Mouse (Mus musculus) forebrain, embryonic 16.5 days (tissue): ENCODE data around the gene Znrd1as. TPM values are rescaled to one million over a fixed set of nuclear protein-coding genes. Genes with fewer than 3 reads are reported as not detected.
A peak's percentile ranks its signal among the peaks of the same experiment; 100 is the strongest.
"Not testable (repeated sequence)": the region's sequence is repeated elsewhere in the genome, so short reads cannot be mapped to it uniquely, and the experiment has no call there.

Experiments
- ATAC-seq: fragments of 200-750 bp; cut with Nextera tagmentation; 2 replicates; pipeline ENCODE4 v1.8.0; 2017; ENCODE audit warnings: mild to moderate bottlenecking, moderate library complexity
- H3K27ac ChIP-seq: fragments of 300-500 bp; sonication (generic); 2 replicates; pipeline ENCODE4 v1.5.1; 2014; ENCODE audit warnings: low read length, control low read depth
- H3K27me3 ChIP-seq: fragments of 300-500 bp; sonication (generic); replicated peaks from 2 replicates; pipeline ENCODE4 v1.6.1; 2014; ENCODE audit warnings: low read length; ENCODE audit not compliant: control insufficient read depth, insufficient read depth
- H3K36me3 ChIP-seq: fragments of 300-500 bp; sonication (generic); 2 replicates; pipeline ENCODE4 v1.6.1; 2014; ENCODE audit not compliant: control insufficient read depth, insufficient read depth
- H3K4me1 ChIP-seq: fragments of 300-500 bp; sonication (generic); replicated peaks from 2 replicates; pipeline ENCODE4 v1.6.1; 2014; ENCODE audit warnings: low read length; ENCODE audit not compliant: control insufficient read depth, insufficient read depth
- H3K4me2 ChIP-seq: fragments of 300-500 bp; sonication (generic); 2 replicates; pipeline ENCODE4 v1.6.1; 2014; ENCODE audit warnings: mild to moderate bottlenecking, low read length, control low read depth
- H3K4me3 ChIP-seq: fragments of 300-500 bp; sonication (generic); replicated peaks from 2 replicates; pipeline ENCODE4 v1.5.1; 2014; ENCODE audit warnings: mild to moderate bottlenecking, low read length, control low read depth
- H3K9ac ChIP-seq: fragments of 300-500 bp; sonication (generic); replicated peaks from 2 replicates; pipeline ENCODE4 v1.6.1; 2014; ENCODE audit warnings: low read depth, low read length, control low read depth
- H3K9me3 ChIP-seq: fragments of 300-500 bp; sonication (generic); 2 replicates; pipeline ENCODE4 v1.6.1; 2016; ENCODE audit warnings: low read length; ENCODE audit not compliant: control insufficient read depth
- WGBS: fragments of 180-500 bp; shearing (Covaris S2); extraction: QIAGEN DNeasy Blood & Tissue Kit; methylation state at CpG from one replicate; pipeline ENCODE4 v1.1.7; 2014; 5-methylcytosine and 5-hydroxymethylcytosine counted together
- polyA plus RNA-seq: library from polyadenylated mRNA; unstranded; fragments of >200 nt; fragmentation: Nextera tagmentation; extraction: Ambion mirVana; gene quantifications from 2 replicates; pipeline ENCODE4 v1.2.1, GENCODE M21; 2015

Znrd1as gene
- polyA plus RNA-seq, 1 experiment from 2014 or later = 5.1 TPM

GRCm38 (mm10) chr17:36989437-36989836 is 31.0 kb downstream of the Znrd1as start, which contains the start of gene H2-M5:
Gene H2-M5, minus strand, starts transcription at chr17:36989537.
- H3K36me3 ChIP-seq = no peaks in the 10 kb centered on the region
- H3K4me1 ChIP-seq = no peaks in the 10 kb centered on the region
- 20% methylated on average over 5 of the region's 5 CpGs for WGBS
- peak within 1 kb of the TSS; percentile 5; the same call in 1 of the 2 replicates for H3K4me2 ChIP-seq
- peaks cover 19% of the 10 kb centered on the region for H3K27me3 ChIP-seq
- ATAC-seq = no peak
- H3K4me3 ChIP-seq = 0 out of 2 replicates have a peak within 1 kb of the TSS, but pooled peaks have one; percentile 9
- H3K9ac ChIP-seq = no peak within 1 kb of the TSS
- no peak within 1 kb of the TSS for H3K27ac ChIP-seq
- no peaks in the 10 kb centered on the region for H3K9me3 ChIP-seq

- not testable (repeated sequence) for H3K4me1 ChIP-seq, H3K4me3 ChIP-seq, H3K4me2 ChIP-seq, H3K27ac ChIP-seq, H3K9ac ChIP-seq, H3K9me3 ChIP-seq, ATAC-seq, H3K36me3 ChIP-seq
- peaks cover 19% of the 10 kb centered on the region for H3K27me3 ChIP-seq
- 89% methylated on average over 5 of the region's 6 CpGs for WGBS
Measured at GRCm38 (mm10) chr17:36990630-36991029, 32.2 kb downstream of the Znrd1as start.

DNA sequence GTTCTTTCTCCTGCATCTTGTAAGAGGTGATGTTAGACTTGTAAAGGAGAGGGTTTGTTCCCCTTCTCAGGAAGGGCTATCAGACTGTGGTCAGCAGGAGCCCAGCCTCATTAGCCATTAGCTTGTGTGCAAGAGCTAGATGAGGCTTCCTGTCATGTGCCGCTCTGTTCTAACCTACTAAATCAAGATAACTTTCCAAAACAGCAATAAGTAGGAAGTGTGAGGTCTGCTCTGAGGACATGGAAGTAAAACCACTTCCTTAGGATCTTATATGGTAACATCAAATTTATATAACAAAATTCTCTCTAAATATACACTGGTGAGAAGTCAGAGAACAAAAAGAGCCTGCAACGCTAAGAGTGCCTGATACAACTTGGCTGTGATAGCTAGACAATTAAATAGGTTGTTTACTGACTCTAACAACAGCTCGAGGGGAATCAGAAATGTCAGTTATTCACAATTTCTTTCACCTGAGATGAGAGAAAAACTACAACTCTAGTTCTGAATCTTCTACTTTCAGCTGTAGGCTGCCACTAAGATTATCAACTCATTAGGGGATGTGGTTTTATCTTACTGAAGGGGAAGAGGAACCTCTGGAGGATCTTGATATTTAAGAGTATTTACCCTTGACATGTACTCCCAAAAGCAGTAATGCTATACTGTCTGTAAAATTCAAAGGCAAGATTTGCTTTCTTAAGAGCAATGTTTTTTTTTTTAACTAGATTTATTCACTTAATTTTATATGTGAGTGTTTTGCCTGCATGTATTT is 34.1 kb downstream of the Znrd1as start:
- no peak for ATAC-seq
- WGBS = 78% methylated on average over 3 of the region's 3 CpGs

DNA sequence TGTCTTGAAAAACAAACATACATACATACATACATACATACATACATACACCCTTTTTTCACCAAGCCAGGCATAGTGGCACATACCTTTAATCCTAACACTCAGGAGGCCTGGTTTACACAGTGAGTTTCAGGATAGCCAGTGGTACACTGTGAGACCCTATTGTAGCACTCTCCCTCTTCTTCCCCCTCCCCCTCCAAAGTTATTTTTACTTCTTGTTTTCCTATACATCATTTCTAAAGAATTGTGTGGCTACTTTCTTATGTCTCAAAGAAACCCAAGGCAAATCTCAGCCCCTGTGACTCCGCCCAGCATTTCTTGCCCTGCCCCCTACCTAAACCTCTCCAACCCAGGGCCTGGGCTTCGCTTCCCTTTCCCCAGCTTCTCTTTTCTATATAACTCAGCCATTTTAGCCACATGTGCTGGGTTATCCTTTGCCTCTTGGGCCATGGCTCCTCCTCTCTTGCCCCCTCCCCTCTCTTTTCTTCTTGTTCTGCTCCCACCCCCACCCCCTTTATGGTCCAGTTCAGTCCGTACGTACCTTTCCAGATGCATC is 35.5 kb downstream of the Znrd1as start:
- Histone ChIP-seq H3K4me2 (no peak overlapping the region), H3K4me3 (no peak overlapping the region), H3K36me3 (no peaks in the 10 kb centered on the region), H3K4me1 (no peaks in the 10 kb centered on the region), H3K27ac (no peak overlapping the region), H3K9me3 (no peaks in the 10 kb centered on the region), H3K27me3 (peaks cover 8% of the 10 kb centered on the region), H3K9ac (no peak overlapping the region)
- no peak for ATAC-seq
- WGBS = 89% methylated on average over 4 of the region's 4 CpGs

More for the DNA sequence above, 34.1 kb downstream of the Znrd1as start:
- Histone ChIP-seq H3K36me3 (no peaks in the 10 kb centered on the region), H3K4me1 (no peaks in the 10 kb centered on the region), H3K27ac (no peak overlapping the region), H3K9me3 (no peaks in the 10 kb centered on the region), H3K4me3 (no peak overlapping the region), H3K9ac (no peak overlapping the region), H3K27me3 (peaks cover 16% of the 10 kb centered on the region), H3K4me2 (no peak overlapping the region)

DNA sequence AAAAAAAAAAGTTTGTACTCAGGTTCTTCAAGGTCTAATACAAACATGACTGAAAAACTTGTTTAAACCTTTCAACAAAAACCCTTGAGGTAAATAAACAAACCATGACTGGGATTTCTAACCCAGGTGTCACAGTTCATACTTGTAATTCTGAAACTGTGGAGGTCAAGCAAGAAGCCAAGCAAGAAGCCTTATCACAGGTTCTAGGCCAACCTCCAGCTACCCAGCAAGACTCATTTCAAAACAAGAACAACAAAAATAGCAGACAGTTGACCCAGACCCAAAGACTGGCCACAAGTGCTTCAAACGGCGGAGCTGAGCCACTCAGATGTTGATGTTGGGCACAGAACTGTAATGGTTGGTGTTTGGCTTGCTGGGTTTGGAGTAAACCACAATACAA is 36.1 kb downstream of the Znrd1as start:
- no peak overlapping the region for H3K4me2 ChIP-seq
- H3K27me3 ChIP-seq = peaks cover 2% of the 10 kb centered on the region; the same call in 1 of the 2 replicates
- no peak overlapping the region for H3K27ac ChIP-seq
- H3K36me3 ChIP-seq = no peaks in the 10 kb centered on the region
- H3K9me3 ChIP-seq = no peaks in the 10 kb centered on the region
- no peaks in the 10 kb centered on the region for H3K4me1 ChIP-seq
- no peak overlapping the region for H3K9ac ChIP-seq
- H3K4me3 ChIP-seq = no peak overlapping the region
- WGBS = 95% methylated on average over 2 of the region's 2 CpGs
- ATAC-seq = no peak

GRCm38 (mm10) chr17:36995448-36995847 is 37.1 kb downstream of the Znrd1as start:
- ATAC-seq = no peak
- no peaks in the 10 kb centered on the region for H3K27me3 ChIP-seq
- no peaks in the 10 kb centered on the region for H3K4me1 ChIP-seq
- no peaks in the 10 kb centered on the region for H3K9me3 ChIP-seq
- 49% methylated on average over 3 of the region's 3 CpGs for WGBS
- no peaks in the 10 kb centered on the region for H3K36me3 ChIP-seq
- H3K4me3 ChIP-seq = no peak overlapping the region
- no peak overlapping the region for H3K9ac ChIP-seq
- H3K27ac ChIP-seq = no peak overlapping the region
- H3K4me2 ChIP-seq = no peak overlapping the region

GRCm38 (mm10) chr17:36997033-36997735 is 38.8 kb downstream of the Znrd1as start:
- 29% methylated on average over 7 of the region's 7 CpGs for WGBS
- ATAC-seq = no peak
- Histone ChIP-seq H3K4me3 (no peak overlapping the region), H3K9ac (no peak overlapping the region), H3K4me1 (no peaks in the 10 kb centered on the region), H3K4me2 (no peak overlapping the region), H3K27ac (no peak overlapping the region), H3K9me3 (no peaks in the 10 kb centered on the region), H3K36me3 (no peaks in the 10 kb centered on the region), H3K27me3 (no peaks in the 10 kb centered on the region)

DNA sequence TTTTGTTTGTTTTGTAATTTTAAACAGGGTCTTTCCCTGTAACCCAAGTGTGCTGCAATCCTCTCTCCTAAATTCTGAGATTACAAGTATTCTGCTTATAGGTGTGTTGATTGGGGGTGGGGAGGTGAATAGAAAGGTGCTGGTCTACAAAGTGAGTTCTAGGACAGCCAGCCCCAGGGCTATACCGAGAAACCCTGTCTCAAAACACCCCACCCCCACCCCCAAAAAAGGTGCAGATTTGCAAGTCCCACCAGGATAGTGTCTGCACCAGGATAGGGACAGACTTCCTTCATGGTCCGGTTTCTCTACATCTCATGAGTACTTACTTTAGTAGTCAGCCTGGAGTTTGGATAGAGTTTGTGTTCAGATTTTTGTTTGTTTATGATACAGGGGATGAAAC is 40.1 kb downstream of the Znrd1as start:
- H3K9me3 ChIP-seq = no peaks in the 10 kb centered on the region
- 73% methylated on average over 2 of the region's 2 CpGs for WGBS
- no peak for ATAC-seq

GRCm38 (mm10) chr17:37000863-37001262 is 42.5 kb downstream of the Znrd1as start, which contains the start of gene Zfp57:
Gene Zfp57, plus strand, starts transcription at chr17:37001163.
- WGBS = 95% methylated on average over 7 of the region's 7 CpGs
- Histone ChIP-seq H3K4me1 (peaks cover 14% of the 10 kb centered on the region), H3K36me3 (peaks cover 4% of the 10 kb centered on the region; the same call in 1 of the 2 replicates), H3K27ac (no peak within 1 kb of the TSS), H3K4me3 (peak within 1 kb of the TSS; percentile 56; the same call in 1 of the 2 replicates), H3K27me3 (no peaks in the 10 kb centered on the region), H3K9me3 (no peaks in the 10 kb centered on the region), H3K4me2 (peak within 1 kb of the TSS; percentile 54), H3K9ac (no peak within 1 kb of the TSS)
- ATAC-seq = no peak

More for the DNA sequence above, 40.1 kb downstream of the Znrd1as start:
- Histone ChIP-seq H3K9ac (no peak overlapping the region), H3K36me3 (no peaks in the 10 kb centered on the region), H3K4me2 (no peak overlapping the region), H3K27ac (no peak overlapping the region), H3K4me3 (no peak overlapping the region), H3K4me1 (no peaks in the 10 kb centered on the region), H3K27me3 (no peaks in the 10 kb centered on the region)
